Mouse (Mus musculus) left cerebral cortex, adult 2 months (tissue): ENCODE measurements around the gene Celsr1. TPM values are rescaled to one million over a fixed set of nuclear protein-coding genes. Genes with fewer than 3 reads are reported as not detected.
A peak's percentile ranks its signal among the peaks of the same experiment; 100 is the strongest.

Experiments
- DNase-seq, 2 experiments: peaks; one replicate each; pipeline ENCODE4 v3.0.0; 2021 to 2022; ENCODE audit warnings: low spot score in 2 of 2, mixed read lengths in 1 of 2; ENCODE audit errors: extremely low spot score in 1 of 2
- H3K27ac ChIP-seq: fragments of 200-600 bp; 2 replicates; pipeline ENCODE4 v1.8.1; 2022
- H3K4me3 ChIP-seq: fragments of 200-600 bp; 2 replicates; pipeline ENCODE4 v1.8.1; 2022
- CTCF ChIP-seq: fragments of 200-600 bp; IDR thresholded peaks from 2 replicates; pipeline ENCODE4 v1.8.1; 2022; ENCODE audit warnings: antibody characterized with exemption, mild to moderate bottlenecking, moderate library complexity
- intact Hi-C: fragments of 180-260 bp; cut with DNase I; formaldehyde crosslinking; loops from one replicate; pipeline ENCODE4 v1.15.1; 2025
- total RNA-seq, 2 experiments: library from RNA; stranded (reverse); gene quantifications; 2 replicates each; pipeline ENCODE4 v1.2.3; 2021

The Celsr1 gene
- total RNA-seq, 2 experiments from 2014 or later, result 3.7 to 4.6 TPM

GRCm38 (mm10) chr15:86053890-86054536 is 20.4 kb upstream of the Celsr1 start:
- Histone ChIP-seq H3K4me3 (no peak overlapping the region), H3K27ac (no peak overlapping the region)
- intact Hi-C loops, result loop anchor here (1.0 to 10.0 kb wide), 3 partner anchors 70 to 161 kb away; partner anchors contain the start of gene Tbc1d22a
- peak; percentile 81 for DNase-seq
- peak; percentile 99 for TF ChIP-seq CTCF

GRCm38 (mm10) chr15:86051878-86052478 is 18.4 kb upstream of the Celsr1 start:
- no peak overlapping the region for H3K27ac ChIP-seq
- DNase-seq, result no peak
- no peak for TF ChIP-seq CTCF
- intact Hi-C loops, result loop anchor here (10.0 kb wide), 1 partner anchor 163 kb away; the partner anchor contains the start of gene Tbc1d22a
- no peak overlapping the region for H3K4me3 ChIP-seq

GRCm38 (mm10) chr15:86051152-86051551 is 17.6 kb upstream of the Celsr1 start:
- Histone ChIP-seq H3K4me3 (no peak overlapping the region), H3K27ac (no peak overlapping the region)
- DNase-seq, result no peak
- TF ChIP-seq CTCF, result no peak
- intact Hi-C loops, result loop anchor here (10.0 kb wide), 1 partner anchor 164 kb away; the partner anchor contains the start of gene Tbc1d22a

DNA sequence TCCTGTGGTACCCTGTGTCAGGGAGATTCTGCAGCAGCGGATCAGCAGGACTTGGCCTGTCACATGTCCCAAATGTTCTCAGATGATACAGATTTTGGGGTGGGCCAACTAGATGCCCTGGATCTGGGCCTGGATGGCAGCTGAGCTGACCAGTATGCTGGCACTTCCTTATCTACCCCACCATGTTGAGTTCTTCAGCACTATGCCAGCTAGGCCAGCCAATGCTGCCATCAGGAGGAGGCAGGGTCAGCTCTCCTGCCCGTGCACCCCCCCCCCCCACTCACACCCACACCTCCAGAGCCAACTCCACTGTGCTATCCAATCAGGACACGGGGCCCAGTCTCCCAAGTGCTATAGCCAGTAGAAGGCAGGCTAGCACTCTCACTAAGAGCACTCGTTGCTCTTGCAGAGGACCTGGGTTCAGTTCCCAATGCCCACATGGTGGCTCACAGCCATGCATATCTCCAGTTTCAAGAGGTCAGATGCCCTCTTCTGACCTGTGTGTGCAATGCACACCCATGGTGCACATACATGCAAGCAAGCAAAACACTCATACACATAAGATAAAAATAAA is 16.7 kb upstream of the Celsr1 start:
- intact Hi-C loops, result loop anchor here (10.0 kb wide), 1 partner anchor 165 kb away; the partner anchor contains the start of gene Tbc1d22a
- no peak for DNase-seq
- no peak; the same call in 1 of the 2 replicates for TF ChIP-seq CTCF
- H3K27ac ChIP-seq, result no peak overlapping the region
- H3K4me3 ChIP-seq, result no peak overlapping the region

- no peak overlapping the region for H3K4me3 ChIP-seq
- no peak overlapping the region for H3K27ac ChIP-seq
- intact Hi-C loops, result loop anchor here (10.0 kb wide), 1 partner anchor 435 kb away; no protein-coding TSS in a partner anchor
- no peak for DNase-seq
- no peak for TF ChIP-seq CTCF
Observed at GRCm38 (mm10) chr15:86049510-86049909, 15.9 kb upstream of the Celsr1 start.

DNA sequence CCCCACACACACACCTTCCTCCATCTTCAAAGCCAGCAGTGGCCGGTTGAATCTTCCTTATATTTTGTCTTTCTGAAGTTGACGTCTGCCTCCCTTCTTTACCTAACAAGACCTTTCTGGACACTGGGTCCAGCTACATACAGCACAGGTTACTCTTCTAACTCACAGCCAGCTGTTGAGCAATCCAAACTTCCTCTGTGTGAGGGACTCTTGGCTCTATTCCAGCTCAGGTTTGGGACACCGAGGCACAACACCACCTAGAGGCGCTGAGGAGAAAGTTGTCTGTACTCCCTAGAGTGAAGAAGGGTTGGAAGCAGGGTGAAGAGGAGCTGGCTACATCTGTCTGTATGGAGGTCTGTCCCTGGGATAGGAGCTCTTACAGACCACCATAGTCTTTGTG is 8.8 kb upstream of the Celsr1 start:
- intact Hi-C loops, result loop anchor here (5.0 to 10.0 kb wide), 2 partner anchors 325 to 428 kb away; no protein-coding TSS in a partner anchor
- no peak; the same call in 1 of the 2 replicates for TF ChIP-seq CTCF
- no peak overlapping the region for H3K27ac ChIP-seq
- no peak for DNase-seq
- H3K4me3 ChIP-seq, result no peak overlapping the region

DNA sequence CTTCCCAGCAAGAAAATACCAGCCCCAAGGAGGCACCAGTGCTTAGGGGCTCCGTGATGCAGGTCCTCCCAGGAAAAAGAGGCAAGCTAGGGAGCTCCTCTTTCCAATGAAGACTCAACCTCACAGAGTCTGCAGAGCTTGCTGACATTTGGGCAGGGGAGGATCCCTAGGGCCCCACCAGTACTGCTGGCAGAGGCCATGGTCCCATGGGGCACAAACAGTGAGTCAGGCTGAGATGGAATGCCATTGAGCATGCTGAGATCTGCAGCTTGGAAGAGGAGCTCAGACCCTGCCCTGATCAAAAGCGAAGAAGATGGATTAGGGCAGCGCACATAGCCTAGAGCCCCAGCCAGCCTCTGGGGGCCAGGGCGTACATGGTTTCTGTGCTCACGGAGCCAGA is 7.8 kb upstream of the Celsr1 start:
- Histone ChIP-seq H3K4me3 (no peak overlapping the region), H3K27ac (no peak overlapping the region)
- DNase-seq, result no peak
- intact Hi-C loops, result loop anchor here (5.0 to 10.0 kb wide), 2 partner anchors 324 to 427 kb away; no protein-coding TSS in a partner anchor
- no peak for TF ChIP-seq CTCF

DNA sequence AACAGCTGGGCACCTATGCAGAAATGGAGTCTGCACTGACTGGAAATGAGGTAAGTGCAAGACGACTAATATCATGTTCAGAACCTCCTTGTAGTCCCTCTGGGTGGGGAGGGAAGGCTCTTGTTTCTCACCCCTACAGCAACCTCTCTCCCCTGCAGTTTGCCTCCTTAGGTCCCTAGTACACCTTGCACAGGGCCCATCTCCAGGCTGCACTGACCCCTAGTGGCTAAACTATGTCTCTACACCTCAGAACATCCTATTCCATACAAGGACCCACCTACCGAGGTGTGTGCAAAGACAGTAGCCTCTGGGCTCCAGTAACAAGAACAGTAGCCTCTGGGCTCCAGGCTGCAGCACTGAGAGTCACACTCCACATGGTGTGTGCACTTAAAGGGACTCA is 5.2 kb upstream of the Celsr1 start:
- no peak overlapping the region for H3K4me3 ChIP-seq
- H3K27ac ChIP-seq, result no peak overlapping the region
- peak; percentile 61 to 75 for DNase-seq
- intact Hi-C loops, result loop anchor here (1.0 kb wide), 1 partner anchor 143 kb away; no protein-coding TSS in a partner anchor
- TF ChIP-seq CTCF, result peak; percentile 98

DNA sequence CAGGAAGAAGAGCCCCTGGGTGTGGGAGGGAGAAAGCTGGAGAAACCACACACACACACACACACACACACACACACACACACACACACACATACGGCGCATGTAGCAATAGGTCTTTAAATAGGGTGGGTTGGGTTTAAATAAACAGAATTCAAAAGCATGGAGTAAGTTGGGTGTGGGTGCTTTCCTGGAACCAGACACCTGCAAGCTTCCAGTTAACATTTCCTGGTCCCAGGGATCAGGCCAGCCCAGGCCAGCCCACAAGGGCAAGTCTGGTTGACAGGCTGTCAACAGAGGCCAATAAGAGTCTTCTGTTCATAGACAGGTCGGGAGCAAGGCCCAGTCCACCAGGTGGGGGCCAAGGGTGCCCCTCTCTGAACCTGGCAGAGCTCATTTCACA is 2.3 kb upstream of the Celsr1 start:
- no peak overlapping the region for H3K27ac ChIP-seq
- H3K4me3 ChIP-seq, result no peak overlapping the region
- intact Hi-C loops, result no loop called here
- TF ChIP-seq CTCF, result no peak
- DNase-seq, result no peak

DNA sequence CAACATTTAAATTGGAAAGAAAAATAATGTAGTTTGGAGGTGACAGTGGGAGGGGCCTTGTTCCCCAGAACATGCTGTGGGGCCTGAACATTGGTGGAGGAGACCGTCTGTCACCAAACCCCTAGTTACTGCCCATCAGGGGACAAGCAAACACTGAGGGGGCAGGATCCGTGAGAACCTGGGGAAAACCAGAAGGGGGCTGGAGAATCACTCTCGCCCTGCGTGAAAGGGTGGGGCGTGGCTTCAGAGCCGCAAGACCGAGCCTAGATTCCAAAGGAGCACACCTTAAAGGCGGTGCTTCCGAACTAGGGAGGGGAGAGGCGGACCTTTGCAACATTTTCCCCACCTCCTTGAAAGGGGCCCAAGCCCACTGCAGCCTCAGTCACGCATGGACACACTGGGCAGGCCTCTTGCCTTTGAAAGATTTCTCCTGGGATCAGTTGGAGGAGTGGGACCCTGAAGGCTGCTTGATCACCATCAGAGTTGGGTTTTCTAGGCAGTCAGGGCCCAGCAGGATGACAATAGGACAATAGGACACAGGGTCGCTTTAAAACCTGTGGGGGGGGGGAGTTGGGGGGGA is 1.3 kb upstream of the Celsr1 start:
- no peak for TF ChIP-seq CTCF
- Histone ChIP-seq H3K4me3 (no peak overlapping the region), H3K27ac (no peak overlapping the region)
- intact Hi-C loops, result no loop called here
- DNase-seq, result no peak

DNA sequence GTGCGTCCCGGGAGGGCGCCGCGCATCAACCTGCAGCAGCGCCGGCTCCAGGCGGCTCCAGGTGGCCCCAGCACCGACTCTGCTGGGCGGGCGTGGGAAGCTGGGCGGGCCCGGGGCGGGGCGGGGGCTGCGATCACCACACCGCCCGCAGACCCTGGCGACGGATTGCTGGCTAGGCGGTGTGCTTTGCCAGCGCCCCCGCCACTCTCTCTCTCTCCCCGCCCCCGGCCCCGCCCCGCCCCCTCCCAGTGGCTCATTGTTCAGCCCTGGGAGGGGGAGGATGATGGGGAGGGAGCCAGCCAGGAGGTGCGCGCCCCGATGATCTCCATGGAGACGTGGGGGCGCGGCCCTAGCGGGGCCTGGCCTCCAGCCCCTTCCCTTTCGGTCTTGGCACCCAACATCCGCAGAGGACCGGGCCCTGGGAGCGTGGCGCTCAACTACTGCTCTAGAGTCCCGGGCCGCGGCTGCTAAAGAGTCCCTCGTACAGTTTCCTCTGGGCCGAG is 495 bp upstream of the Celsr1 start:
- no peak overlapping the region for H3K27ac ChIP-seq
- intact Hi-C loops, result no loop called here

GRCm38 (mm10) chr15:86032811-86033190 is 776 bp downstream of the Celsr1 start:
- Histone ChIP-seq H3K27ac (no peak overlapping the region), H3K4me3 (0 out of 2 replicates have a peak overlapping the region, but pooled peaks have one; percentile 9)
- peak in 1 of 2 experiments; percentile 20 for DNase-seq
- intact Hi-C loops, result no loop called here
- TF ChIP-seq CTCF, result peak; percentile 47

More for the DNA sequence above, 495 bp upstream of the Celsr1 start:
- DNase-seq, result peak in 1 of 2 experiments; percentile 26
- peak overlapping the region; percentile 26; the same call in 1 of the 2 replicates for H3K4me3 ChIP-seq
- TF ChIP-seq CTCF, result no peak
